Mouse (Mus musculus) left cerebral cortex, postnatal 4 days (tissue): Measurements from ENCODE around the gene Isg20. TPM values are rescaled to one million over a fixed set of nuclear protein-coding genes. Genes with fewer than 3 reads are reported as not detected.

Source experiments
- DNase-seq: peaks from one replicate; pipeline ENCODE4 v3.0.0-alpha.2; 2022
- intact Hi-C: fragments of 180-260 bp; cut with DNase I; formaldehyde crosslinking; loops from one replicate; pipeline ENCODE4 v1.15.1; 2025
- total RNA-seq, 2 experiments: library from RNA; stranded (reverse); gene quantifications; 2 replicates each; pipeline ENCODE4 v1.2.3; 2021

The Isg20 gene
- total RNA-seq, 2 experiments from 2014 or later = 0.74 TPM; not detected in 1

- intact Hi-C loops = no loop called here
- DNase-seq = no peak
Observed at GRCm38 (mm10) chr7:78897567-78897966, 15.7 kb upstream of the Isg20 start.

GRCm38 (mm10) chr7:78903174-78903870 is 9.9 kb upstream of the Isg20 start:
- no peak for DNase-seq
- intact Hi-C loops = no loop called here

GRCm38 (mm10) chr7:78904175-78904574 is 9.0 kb upstream of the Isg20 start:
- intact Hi-C loops = no loop called here
- DNase-seq = no peak

- intact Hi-C loops = no loop called here
- DNase-seq = no peak
Observed at GRCm38 (mm10) chr7:78909026-78909425, 4.2 kb upstream of the Isg20 start.

- intact Hi-C loops = no loop called here
- DNase-seq = no peak
Observed at GRCm38 (mm10) chr7:78910336-78911098, 2.7 kb upstream of the Isg20 start.

GRCm38 (mm10) chr7:78911209-78911608 is 2.0 kb upstream of the Isg20 start:
- intact Hi-C loops = no loop called here
- no peak for DNase-seq

- peak; percentile 41 for DNase-seq
- intact Hi-C loops = no loop called here
Observed at GRCm38 (mm10) chr7:78912253-78912973, 811 bp upstream of the Isg20 start.

GRCm38 (mm10) chr7:78913649-78914544 is 673 bp downstream of the Isg20 start:
- peak; percentile 39 for DNase-seq
- intact Hi-C loops = no loop called here

GRCm38 (mm10) chr7:78914545-78914845 is 1.3 kb downstream of the Isg20 start:
- no peak for DNase-seq
- intact Hi-C loops = no loop called here

GRCm38 (mm10) chr7:78914896-78915510 is 1.8 kb downstream of the Isg20 start:
- intact Hi-C loops = no loop called here
- peak; percentile 35 for DNase-seq

- intact Hi-C loops = no loop called here
- DNase-seq = peak; percentile 41
Observed at GRCm38 (mm10) chr7:78918686-78919085, 5.5 kb downstream of the Isg20 start.

GRCm38 (mm10) chr7:78922506-78922905 is 9.3 kb downstream of the Isg20 start:
- intact Hi-C loops = loop anchor here (5.0 to 10.0 kb wide), 2 partner anchors 322 to 430 kb away; no protein-coding TSS in a partner anchor

GRCm38 (mm10) chr7:78924300-78924699 is 11.1 kb downstream of the Isg20 start:
- DNase-seq = peak; percentile 79
- intact Hi-C loops = loop anchor here (2.0 to 10.0 kb wide), 3 partner anchors 157 to 428 kb away; no protein-coding TSS in a partner anchor

More at GRCm38 (mm10) chr7:78922506-78922905, 9.3 kb downstream of the Isg20 start:
- DNase-seq = no peak

- intact Hi-C loops = loop anchor here (2.0 to 10.0 kb wide), 3 partner anchors 156 to 428 kb away; no protein-coding TSS in a partner anchor
- no peak for DNase-seq
Observed at GRCm38 (mm10) chr7:78924796-78925195, 11.6 kb downstream of the Isg20 start.

GRCm38 (mm10) chr7:78925680-78926079 is 12.5 kb downstream of the Isg20 start:
- peak; percentile 28 for DNase-seq
- intact Hi-C loops = loop anchor here (2.0 to 10.0 kb wide), 2 partner anchors 155 to 319 kb away; no protein-coding TSS in a partner anchor

- DNase-seq = peak; percentile 60
- intact Hi-C loops = loop anchor here (10.0 kb wide), 1 partner anchor 319 kb away; no protein-coding TSS in a partner anchor
Observed at GRCm38 (mm10) chr7:78926156-78926555, 12.9 kb downstream of the Isg20 start.

GRCm38 (mm10) chr7:78927266-78927665 is 14.0 kb downstream of the Isg20 start:
- DNase-seq = no peak
- intact Hi-C loops = loop anchor here (10.0 kb wide), 1 partner anchor 318 kb away; no protein-coding TSS in a partner anchor

- intact Hi-C loops = no loop called here
- peak; percentile 45 for DNase-seq
Observed at GRCm38 (mm10) chr7:78938957-78939602, 25.9 kb downstream of the Isg20 start.

- intact Hi-C loops = no loop called here
- DNase-seq = no peak
Observed at GRCm38 (mm10) chr7:78940971-78941370, 27.7 kb downstream of the Isg20 start.
